Mouse (Mus musculus) urinary bladder, adult 2 months (tissue): Measurements from ENCODE around the gene Crhr2. TPM values are rescaled to one million over a fixed set of nuclear protein-coding genes. Genes with fewer than 3 reads are reported as not detected.

Source experiments
- DNase-seq: peaks from one replicate; pipeline ENCODE4 v3.0.0; 2022; ENCODE audit warnings: low spot score
- polyA plus RNA-seq: library from polyadenylated mRNA; depleted of rRNA; stranded (reverse); fragments of >200 nt; gene quantifications from 2 replicates; pipeline ENCODE4 v1.2.3, GENCODE M21; 2012; rRNA removed

The Crhr2 gene
- 0.54 and 0.59 TPM in 2 replicates for polyA plus RNA-seq

DNA sequence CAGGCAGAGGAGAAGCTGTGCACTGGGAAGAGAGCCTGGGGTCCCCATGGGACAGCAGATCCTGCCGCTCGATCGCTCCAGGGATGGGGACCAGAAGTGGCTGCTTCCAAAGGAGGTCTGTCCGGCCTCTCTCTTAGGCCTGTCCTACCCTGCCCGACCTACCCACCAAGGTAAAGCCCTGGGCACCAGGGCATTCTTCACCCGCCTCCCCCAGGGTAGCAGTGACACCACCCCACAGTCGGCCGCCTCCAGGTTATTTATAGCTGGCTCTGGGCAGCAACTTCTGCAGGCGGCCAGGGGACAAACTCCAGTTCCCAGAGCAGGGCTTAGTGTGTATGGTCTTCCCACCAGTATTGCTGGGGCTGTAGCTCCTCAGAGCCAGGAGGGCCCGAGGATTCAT, at the start of gene Crhr2:
Gene Crhr2 (minus strand): TSS at position 223 of the 400 bp plus-strand sequence.
- no peak for DNase-seq

DNA sequence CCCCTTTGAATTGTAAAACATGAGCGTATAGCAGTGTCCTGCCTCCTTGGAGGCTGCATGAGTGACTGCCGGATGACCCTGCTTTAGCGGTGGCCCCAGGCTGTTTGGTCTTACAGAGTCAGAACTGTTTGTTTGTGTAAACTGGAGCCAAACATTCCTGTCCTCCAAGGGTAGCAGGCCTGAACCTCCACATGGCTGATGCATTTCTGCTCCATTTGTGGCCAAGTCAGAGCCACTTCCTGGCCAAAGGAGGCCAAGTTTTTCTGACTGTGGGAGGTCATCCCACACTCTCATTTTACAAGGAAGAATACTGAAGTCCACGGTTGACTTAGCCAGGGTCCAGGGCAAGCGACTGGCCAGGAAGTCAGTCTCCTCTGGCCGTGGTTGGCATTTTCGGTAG, 46.7 kb upstream of the Crhr2 start:
- no peak for DNase-seq

DNA sequence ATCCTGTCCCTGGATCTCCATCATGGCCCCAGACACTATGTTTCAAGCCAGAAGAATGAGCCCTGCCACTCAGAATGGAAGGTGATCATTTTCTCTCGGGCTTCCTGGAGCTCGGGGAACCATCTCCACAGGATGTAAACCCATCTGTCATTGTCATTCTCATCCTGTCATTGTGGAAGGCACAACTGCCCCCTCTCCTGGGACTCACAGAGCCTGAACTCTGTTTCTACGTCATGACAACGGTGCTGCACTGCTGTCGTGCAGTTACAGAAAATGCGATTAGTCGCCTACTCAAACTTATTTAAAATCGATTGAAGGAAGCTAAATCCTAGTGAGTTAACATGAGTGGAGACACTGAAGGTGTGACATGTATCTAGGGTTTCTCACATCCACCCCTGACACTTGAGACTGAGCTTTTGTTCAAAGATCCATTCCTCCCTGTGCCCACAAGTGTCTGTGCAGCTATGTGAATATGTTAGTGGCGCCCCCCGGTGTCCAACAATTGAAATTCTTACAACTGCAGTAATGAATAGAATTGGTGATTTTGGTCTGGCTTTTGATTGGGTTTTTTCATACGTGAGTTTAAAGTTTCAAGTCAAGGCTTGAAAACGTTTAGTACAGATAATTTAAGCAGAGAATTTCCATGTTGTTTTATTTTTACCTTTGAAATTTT, 44.4 kb upstream of the Crhr2 start:
- no peak for DNase-seq

DNA sequence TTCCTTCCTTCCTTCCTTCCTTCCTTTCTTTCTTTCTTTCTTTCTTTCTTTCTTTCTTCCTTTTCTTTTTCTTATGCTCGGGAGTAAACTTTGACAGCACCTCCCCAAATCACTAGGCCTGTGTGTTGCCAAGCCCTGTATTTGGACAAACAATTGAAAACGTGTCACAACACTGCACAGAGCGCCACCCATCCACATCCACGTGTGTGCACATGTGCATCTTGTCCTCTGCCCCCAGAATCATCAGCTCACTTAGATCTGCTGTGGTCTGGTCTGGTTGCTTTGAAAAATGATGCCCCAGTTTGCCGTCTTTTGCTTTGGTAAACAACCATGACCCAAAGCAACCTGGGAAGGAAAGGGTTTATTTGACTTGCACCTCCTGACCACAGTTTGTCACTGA, 43.1 kb upstream of the Crhr2 start:
- DNase-seq = no peak

DNA sequence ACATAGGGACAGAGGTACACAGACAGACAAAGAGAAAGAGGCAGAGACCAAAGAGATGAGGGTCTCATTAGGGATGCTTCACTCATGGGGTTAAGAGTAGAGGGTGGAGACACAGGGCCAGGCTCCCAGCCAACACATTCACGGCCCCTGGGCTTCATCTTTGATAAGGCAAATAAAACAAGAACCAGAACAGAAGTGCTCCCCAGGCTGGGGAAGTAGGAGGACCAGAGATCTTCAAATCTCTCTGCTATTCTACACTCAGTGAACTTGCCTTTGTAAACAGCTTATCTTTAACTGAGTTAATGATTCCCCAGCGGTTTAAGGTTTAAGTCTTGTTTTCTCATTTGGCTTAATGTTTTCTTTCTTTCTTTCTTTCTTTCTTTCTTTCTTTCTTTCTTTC, 42.6 kb upstream of the Crhr2 start:
- no peak for DNase-seq

DNA sequence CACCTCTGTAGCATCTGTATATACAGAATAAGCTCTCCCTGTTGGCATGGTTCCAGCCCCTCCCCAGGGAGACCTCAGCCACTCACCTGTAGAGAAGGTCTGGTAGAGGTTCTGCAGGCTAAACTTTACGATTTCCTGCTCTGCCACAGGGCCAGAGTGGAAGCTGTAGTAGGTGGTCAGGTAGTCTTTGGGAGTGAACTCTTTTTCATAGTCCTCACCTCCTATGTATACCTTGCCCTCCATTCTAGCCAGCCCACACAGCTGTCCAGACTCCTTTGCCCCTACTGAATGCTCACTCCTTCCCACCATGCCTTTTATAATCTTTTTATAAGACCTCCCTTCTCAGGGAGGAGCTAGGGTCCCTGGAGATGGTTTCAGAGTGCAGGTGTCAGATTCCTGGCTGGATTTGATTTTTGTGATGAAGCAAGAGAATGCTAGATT, 41.9 kb upstream of the Crhr2 start, which contains the start of gene Inmt:
Gene Inmt (minus strand): TSS at position 303 of the 441 bp plus-strand sequence.
- DNase-seq = no peak

DNA sequence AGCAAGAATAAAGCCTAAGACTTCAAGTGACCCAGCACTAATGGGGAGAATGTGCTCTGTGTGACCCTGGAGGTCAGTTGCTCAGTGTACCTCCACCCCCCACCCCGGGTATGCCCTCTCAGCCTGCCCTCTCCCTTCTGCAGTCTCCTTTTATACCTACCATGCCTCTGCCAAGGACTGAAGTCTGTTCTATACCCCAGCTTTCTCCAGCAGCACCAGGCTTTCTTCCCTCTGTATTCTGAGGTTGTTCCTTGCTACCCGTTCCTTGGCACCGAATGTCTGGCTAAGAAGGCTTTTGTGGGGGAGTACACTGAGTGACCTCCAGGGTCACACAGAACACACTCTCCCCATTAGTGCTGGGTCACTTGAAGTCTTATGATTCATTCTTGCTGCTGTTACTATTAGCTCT, 41.1 kb upstream of the Crhr2 start:
- no peak for DNase-seq

DNA sequence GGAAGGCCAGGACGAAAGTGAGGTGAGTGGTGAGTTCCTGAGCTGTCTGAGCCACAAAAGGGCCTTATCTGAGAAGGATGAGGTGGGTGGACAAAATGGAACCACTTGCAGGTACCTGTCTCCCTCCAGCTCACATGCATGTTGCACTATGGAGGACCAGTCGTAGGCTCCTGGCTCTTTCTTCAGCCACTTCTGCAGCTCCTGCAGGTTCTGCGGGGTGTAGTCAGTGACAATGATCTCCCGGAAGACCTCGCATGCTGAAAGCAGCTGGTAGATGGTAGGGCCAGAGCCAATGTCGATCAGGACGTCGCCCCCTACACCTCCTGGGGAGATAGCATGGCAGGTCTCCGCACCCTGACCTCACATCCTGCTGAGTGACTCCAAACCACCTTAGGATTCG, 40.4 kb upstream of the Crhr2 start:
- no peak for DNase-seq

DNA sequence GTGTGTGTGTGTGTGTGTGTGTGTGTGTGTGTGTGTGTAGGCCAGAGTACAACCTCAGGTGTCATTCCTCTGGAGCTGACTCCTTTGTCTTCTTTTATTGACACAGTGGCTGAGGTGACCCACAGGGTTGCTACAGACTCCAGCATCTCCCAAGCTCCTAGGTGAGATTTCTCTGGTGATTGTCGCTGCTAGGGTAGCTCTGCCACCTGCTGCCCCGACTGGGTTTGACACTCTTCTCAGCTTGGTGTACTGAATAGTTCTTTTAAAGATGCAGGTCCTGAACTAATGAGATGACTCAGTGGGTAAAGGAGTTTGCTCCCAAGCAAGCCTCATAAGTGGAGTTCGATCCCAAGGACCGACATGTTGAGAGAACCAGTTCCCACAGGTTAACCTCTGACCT, 38.8 kb upstream of the Crhr2 start:
- no peak for DNase-seq

DNA sequence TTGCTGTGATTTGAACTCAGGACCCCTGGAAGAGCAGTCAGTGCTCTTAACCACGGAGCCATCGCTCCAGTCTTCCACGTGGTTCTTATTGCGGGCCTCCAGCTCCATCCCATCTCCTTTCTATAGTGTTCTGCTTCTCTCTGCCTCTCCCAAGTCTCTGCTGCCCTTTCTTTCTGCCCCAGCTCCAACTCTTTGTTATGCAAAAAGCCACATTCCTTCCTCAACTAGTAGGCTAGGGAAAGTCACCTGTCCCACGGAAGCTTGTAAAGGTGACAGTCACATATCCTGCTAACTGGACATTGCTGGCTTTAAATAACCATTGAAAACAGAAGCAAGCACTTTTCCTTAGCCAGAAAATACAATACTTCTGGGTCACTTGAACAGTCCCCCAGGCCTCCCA, 37.0 kb upstream of the Crhr2 start:
- no peak for DNase-seq

DNA sequence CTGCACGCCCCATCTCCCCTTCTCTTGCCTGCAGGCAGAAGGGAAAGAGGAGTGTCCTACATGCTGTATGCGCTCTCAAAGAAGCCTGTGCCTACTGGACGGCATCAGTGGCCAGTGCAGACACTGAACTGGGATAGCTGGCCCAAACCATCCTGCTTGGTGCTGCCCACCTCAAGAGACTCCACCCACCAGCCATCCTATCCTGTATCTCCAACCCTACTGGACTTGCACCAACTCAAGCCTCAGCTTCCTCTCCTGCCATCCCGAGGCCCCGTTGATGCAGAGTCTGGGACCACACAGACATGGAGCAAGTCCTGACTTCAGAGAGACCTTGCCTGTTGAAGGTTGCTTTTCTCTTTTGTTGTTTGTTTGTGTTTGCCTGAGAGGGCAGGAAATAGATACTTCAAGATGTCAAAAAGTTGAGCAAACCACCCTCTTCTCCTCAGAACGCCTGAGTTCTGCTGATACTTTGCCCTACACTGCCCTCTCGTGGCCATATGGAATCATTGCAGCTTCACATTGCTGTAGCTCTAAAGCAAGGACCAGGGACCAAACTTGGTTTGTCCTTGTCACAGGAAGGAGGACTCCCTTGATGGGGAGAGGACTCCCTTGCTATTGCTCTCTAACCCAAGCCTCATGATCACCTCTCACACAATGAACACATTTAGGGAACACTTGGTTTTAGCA, 34.1 kb upstream of the Crhr2 start:
- no peak for DNase-seq

DNA sequence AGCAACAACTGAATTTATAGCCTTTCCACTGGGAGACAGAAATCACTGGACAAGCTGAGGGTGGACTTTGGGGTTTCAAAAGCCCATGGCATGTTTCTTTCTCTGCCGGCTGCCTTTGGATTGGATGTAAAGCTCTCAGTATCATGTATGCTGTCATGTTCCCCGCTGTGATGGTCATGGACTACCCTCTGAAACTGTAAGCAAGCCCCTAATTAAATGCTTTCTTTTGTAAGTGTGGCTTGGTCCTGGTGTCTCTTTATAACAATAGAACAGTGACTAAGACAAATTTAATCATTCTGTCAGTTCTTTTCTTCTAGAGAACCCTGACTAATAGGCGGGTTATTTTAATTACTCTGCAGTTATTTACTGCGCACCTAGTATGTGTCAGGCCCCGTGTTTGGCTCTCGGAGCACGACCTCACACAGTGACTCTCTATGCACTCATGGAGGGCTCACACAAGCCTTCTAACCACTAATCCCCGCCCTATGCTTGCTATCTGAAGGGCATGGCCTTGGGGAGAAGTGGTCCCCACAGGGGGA, 30.3 kb upstream of the Crhr2 start:
- no peak for DNase-seq

DNA sequence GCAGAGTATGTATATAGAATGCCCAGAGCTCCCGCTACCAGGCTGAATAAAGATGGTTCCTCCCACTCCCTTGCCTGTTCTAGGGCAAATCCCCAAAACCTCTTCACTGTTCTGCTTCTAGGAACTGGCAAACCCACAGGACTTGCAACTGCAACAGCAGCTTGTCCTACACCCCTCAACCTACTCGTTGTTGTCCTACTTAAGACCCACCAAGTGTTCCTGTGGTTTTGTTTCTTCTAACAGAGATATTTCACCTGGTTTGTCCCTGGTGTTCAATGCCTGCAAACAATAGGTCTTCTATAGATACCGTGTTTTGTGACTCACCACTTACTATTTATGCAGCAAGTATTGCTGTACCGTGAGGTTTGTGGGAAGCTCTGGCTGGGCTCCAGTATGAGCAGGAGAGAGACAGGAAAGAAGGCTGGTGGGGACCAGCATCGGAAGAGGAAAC, 28.5 kb upstream of the Crhr2 start:
- no peak for DNase-seq

DNA sequence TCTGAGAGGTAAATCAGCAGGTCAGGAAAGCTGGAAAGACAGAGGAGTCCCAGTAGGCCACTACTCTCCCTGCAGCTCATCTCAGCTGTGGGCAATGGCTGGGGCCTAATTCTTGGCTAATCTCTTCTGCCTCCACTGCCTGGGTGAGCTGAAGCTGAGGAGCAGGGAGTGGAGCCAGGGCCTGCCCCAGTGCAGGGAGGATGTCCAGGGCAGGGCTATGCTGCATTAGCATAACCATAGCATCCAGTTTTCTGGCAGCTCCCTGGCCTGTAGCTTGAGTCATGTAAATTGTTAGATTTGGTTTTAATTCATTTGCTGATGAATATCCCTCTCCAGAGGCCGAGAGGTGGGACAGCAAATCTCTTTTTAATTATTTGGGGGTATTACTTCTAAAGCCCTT, 26.4 kb upstream of the Crhr2 start:
- DNase-seq = no peak

DNA sequence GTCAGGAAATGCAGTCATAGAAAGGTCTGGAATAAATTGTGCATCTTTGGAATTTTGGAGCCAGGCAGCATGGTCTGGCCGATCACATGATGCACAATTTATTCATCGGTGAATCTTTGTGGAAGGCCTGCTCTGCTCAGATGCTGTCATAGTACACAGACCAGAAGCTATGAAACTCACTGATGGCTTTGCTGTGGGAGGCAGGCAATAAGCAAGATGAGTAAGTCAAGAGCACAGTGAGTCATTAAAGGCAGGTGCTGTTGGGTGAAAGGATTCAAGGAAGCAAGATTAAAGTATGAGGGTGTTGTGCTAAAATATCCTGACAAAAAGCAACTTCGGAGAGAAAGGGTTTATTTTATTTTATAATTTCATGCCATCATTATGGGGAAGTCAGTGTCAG, 19.4 kb upstream of the Crhr2 start:
- no peak for DNase-seq

DNA sequence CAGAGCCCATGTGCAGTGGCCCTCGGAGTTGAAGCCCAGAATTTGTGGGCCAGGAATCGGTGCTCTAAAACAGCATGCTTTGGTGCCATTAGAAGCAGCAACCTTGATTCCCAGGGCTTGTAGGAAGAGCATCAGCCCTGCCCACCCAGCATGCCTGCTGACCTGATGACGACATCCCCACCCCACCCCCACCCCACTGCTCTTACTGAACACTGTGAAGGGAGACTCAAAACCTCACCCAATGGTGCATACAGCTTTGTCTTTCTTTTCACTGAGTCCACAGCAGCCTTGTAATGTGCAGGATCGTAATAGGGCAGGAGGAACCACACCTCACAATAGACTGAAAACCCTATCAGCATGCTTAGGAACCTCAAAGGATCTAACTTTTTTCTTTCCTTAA, 13.3 kb upstream of the Crhr2 start:
- no peak for DNase-seq

DNA sequence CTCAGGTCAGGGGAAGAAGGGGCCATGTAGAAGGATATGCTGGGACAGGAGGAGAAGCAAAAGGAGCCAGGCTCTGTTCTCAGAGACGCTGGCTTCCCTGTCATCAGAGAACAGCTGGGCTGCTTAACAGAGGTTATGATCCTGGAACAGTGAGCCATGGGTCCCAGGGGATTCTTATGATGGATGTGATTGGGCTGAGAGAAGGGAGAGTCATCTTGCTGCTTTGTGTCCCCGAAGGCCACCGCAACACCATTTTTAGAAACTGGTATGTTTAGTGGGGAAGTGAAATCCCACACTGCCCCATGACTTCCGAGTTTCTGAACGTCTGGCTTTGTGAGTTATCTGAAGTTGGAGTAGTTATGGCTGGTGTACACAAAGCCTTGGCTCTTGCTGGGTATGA, 12.5 kb upstream of the Crhr2 start:
- no peak for DNase-seq

DNA sequence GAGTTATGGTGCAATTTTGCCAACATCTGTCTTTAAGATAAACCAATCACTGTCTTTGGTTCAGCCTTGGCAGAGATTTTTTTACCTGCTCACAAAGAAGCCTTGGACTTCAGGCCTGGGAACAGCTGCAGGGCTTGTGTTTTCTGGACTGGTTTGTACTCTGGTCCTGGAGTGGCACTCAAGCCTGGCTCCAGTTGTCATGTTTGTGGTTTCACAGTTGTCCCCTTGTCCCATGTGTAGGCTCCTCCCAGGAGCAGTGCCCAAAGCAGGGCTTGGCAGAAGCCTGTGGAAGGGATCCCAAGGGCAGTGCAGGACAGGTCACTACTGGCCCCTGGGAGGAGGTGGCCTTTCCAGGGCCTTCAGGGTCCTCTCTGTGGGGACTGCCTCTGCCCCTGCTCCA, 5.5 kb upstream of the Crhr2 start:
- no peak for DNase-seq

DNA sequence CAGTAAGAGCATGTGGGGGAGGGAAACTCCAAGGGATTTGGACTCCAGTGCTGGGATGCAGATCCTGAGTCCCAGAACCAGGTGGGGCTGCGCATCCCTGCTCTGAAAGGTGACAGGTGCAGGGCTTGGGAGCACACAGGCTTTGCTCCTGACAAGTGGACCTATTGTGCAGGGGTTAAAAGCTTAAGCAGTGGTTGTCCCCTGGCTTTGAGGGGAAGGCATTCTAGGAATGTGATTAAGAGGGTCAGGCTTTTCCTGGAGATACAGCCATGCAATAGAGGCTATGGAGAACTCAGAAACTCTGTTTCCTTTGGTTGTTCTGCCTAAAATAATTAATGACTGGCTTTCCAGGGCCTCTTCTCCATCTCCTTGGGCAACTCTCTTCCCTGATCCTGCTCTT, 609 bp upstream of the Crhr2 start:
- no peak for DNase-seq

DNA sequence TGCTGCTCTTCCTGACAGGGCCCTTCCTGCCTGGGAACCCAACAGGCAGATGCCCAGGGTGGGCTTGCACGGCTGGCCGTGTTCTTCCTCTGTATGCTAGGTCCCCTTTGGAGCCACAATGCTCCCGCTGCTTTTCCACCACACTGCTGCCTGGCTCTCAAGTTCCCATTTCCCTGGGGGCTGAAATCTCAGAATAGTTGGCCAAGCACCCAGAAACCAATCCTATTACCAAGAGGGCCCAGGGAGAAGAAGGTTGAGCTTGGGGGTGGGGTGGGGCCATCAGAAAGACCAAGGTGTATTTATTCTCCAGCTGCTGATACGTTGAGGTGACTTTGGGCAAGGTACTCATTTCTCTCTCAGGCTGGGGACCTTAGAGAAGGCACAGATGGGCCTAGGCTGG, 1.5 kb downstream of the Crhr2 start:
- DNase-seq = no peak

DNA sequence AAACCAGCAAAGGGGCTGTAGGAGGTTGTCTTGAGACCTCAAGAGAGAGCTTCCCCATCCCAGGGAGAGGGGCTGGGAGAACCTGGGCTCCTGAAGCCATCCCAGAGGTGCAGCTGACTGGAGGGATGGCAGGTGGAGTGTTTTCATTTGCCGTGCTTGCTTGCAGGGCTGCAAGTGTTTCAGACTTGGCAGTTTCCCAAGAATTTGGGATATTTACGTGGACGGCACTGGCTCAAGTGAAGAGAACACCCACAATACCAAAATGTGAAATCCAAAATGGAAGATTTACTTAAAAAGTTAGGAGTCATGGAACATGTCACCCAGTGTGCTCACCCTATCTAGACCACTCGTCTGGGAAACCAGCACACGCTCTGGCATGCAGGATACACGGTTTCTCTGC, 2.2 kb downstream of the Crhr2 start:
- DNase-seq = no peak

DNA sequence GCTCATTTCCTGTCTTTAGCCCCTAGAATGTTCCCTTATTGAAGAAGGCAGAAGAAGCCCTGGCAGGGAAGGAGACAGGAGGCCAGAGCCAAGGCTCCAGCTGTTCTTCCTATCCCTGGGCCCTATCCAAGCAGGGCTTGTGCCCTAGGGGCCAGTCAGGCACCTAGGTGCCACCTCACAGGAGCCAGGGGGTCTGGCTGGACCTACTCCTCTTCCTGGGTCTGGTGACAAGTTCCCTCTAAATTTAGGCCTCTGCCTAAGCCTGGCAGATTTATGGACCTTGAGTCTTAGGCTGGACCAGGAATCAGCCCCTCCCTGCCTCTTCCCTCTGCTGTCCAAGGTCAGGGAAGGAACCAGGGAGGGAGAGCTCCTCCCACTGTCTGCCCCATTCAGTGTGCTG, 4.4 kb downstream of the Crhr2 start:
- DNase-seq = no peak

DNA sequence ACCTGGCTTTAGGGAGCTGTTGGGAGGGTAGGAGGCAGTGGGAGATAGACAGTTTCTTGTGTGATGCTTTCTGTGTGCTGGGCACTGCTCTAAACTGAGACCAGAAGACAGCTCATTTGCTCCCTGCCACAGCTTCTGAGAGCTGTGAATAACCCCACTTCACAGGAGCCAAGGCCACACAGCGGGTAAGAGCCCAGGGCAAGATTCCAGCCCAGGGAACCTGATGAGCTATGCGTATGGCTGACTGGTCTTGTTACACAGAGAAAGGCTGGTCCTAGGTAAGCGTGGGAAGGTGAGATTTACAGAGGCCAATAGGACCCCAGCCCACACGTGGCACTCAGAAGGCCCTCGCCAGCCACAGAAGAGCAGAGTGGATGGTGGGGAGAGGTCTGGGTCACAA, 6.2 kb downstream of the Crhr2 start:
- DNase-seq = no peak
